ENCODE assay signal across 19 mouse cellular contexts in the genomic region with DNA sequence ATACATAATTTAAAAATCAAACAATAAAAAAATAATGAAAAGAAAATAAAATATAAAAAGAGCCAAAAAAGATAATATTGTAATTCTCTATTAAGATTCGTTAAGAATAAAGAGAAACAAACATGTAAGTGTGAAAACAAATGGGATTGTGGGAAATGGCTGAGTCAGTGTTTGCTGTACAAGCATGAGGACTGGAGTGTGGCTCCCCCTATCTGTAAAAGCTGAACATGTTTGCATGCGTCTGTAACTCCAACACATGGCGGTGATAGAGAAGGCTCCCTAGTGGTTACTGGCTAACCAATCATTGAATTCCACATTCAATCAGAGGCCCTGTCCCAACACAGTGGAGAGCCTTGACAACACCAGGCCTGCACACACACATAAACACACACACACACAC.
DNase-seq lines count a peak whose midpoint lies in the region; ATAC-seq and TF ChIP-seq lines count a peak whose summit lies in the region.
"Had no signal": no experiment of that assay in that cellular context is flagged by ENCODE, and none has a peak within 500 bp of the region (broad histone marks: within the 10 kb centered on the region; RNA-seq: fewer than 3 reads in every experiment).

No protein-coding gene starts in this region.

- DNase-seq in hindbrain, postnatal 0 days (ENCODE audit: low spot score): no peak
- DNase-seq in hindbrain, embryonic 10.5 days (ENCODE audit: low spot score): no peak
- peak; percentile 52 for DNase-seq in R1 (ENCODE audit: low read depth, low spot score)
- DNase-seq in limb, embryonic 10.5 days (ENCODE audit: low spot score): no peak
- DNase-seq in B cell, adult 2 months: no peak
- DNase-seq: adrenal gland, postnatal 36 days; cerebellum, adult 8-10 months; gastrocnemius, postnatal 14 days; heart, postnatal 10 days; kidney, adult 2 months; kidney, postnatal 25 days; liver, postnatal 0 days had no signal

- H3K4me2 ChIP-seq in hindbrain, postnatal 0 days (ENCODE audit: low read depth, low read length): no peak overlapping the region
- H3K4me2 ChIP-seq: embryonic facial prominence, embryonic 15.5 days; hindbrain, embryonic 14.5 days; neural tube, embryonic 12.5 days had no signal

- H3K4me1 ChIP-seq in hindbrain, postnatal 0 days (ENCODE audit: insufficient read depth, low read length): no peaks in the 10 kb centered on the region
- H3K4me1 ChIP-seq in hindbrain, embryonic 10.5 days (replicated peaks): no peaks in the 10 kb centered on the region
- H3K4me1 ChIP-seq in megakaryocyte, embryonic 14.5 days: no peaks in the 10 kb centered on the region; the same call in 1 of the 2 replicates
- H3K4me1 ChIP-seq in limb, embryonic 10.5 days: no peaks in the 10 kb centered on the region
- H3K4me1 ChIP-seq: embryonic facial prominence, embryonic 15.5 days; heart, embryonic 10.5 days; neural tube, embryonic 12.5 days had no signal

- peak; percentile 27; the same call in 1 of the 2 replicates for ATAC-seq in hindbrain, postnatal 0 days
- ATAC-seq in megakaryocyte, adult 5-6 weeks (ENCODE audit: poor library complexity, severe bottlenecking): no peak
- ATAC-seq: liver, postnatal 0 days had no signal

- H3K9ac ChIP-seq in hindbrain, postnatal 0 days (replicated peaks; ENCODE audit: low read length): no peak overlapping the region
- H3K9ac ChIP-seq: embryonic facial prominence, embryonic 15.5 days; hindbrain, embryonic 14.5 days; liver, postnatal 0 days; neural tube, embryonic 12.5 days had no signal

- no peaks in the 10 kb centered on the region for H3K36me3 ChIP-seq in hindbrain, postnatal 0 days (ENCODE audit: insufficient read depth, low read length)
- no peaks in the 10 kb centered on the region for H3K36me3 ChIP-seq in hindbrain, embryonic 10.5 days
- H3K36me3 ChIP-seq in megakaryocyte, embryonic 14.5 days (replicated peaks; ENCODE audit: low read length): no peaks in the 10 kb centered on the region
- no peaks in the 10 kb centered on the region for H3K36me3 ChIP-seq in limb, embryonic 10.5 days
- H3K36me3 ChIP-seq: embryonic facial prominence, embryonic 15.5 days; forebrain, embryonic 10.5 days; heart, embryonic 10.5 days; neural tube, embryonic 12.5 days had no signal

- H3K27ac ChIP-seq in hindbrain, postnatal 0 days: no peak overlapping the region
- H3K27ac ChIP-seq in hindbrain, embryonic 10.5 days: no peak overlapping the region
- no peak overlapping the region for H3K27ac ChIP-seq in limb, embryonic 10.5 days
- H3K27ac ChIP-seq: embryonic facial prominence, embryonic 15.5 days; forebrain, embryonic 10.5 days; heart, embryonic 10.5 days; hindbrain, embryonic 14.5 days; neural tube, embryonic 12.5 days had no signal

- no peak overlapping the region for H3K4me3 ChIP-seq in hindbrain, postnatal 0 days (ENCODE audit: low read length)
- H3K4me3 ChIP-seq in hindbrain, embryonic 10.5 days: no peak overlapping the region
- peak overlapping the region; percentile 16 for H3K4me3 ChIP-seq in megakaryocyte, embryonic 14.5 days (replicated peaks)
- H3K4me3 ChIP-seq in limb, embryonic 10.5 days: no peak overlapping the region
- H3K4me3 ChIP-seq: embryonic facial prominence, embryonic 15.5 days; forebrain, embryonic 10.5 days; heart, embryonic 10.5 days; neural tube, embryonic 12.5 days had no signal

- no peaks in the 10 kb centered on the region for H3K27me3 ChIP-seq in hindbrain, postnatal 0 days (ENCODE audit: insufficient read depth, low read length)
- no peaks in the 10 kb centered on the region for H3K27me3 ChIP-seq in hindbrain, embryonic 10.5 days (ENCODE audit: insufficient read depth, poor library complexity, severe bottlenecking)
- H3K27me3 ChIP-seq in megakaryocyte, embryonic 14.5 days (replicated peaks): no peaks in the 10 kb centered on the region
- H3K27me3 ChIP-seq in limb, embryonic 10.5 days (ENCODE audit: low read depth, poor library complexity, severe bottlenecking): no peaks in the 10 kb centered on the region
- H3K27me3 ChIP-seq: embryonic facial prominence, embryonic 15.5 days; neural tube, embryonic 12.5 days had no signal

- 91% methylated on average over 3 of the region's 3 CpGs for WGBS in hindbrain, postnatal 0 days
- 88% methylated on average over 3 of the region's 3 CpGs for WGBS in hindbrain, embryonic 10.5 days
- WGBS in limb, embryonic 10.5 days: 84% methylated on average over 3 of the region's 3 CpGs

- H3K9me3 ChIP-seq in hindbrain, postnatal 0 days (ENCODE audit: low read length): no peaks in the 10 kb centered on the region
- H3K9me3 ChIP-seq in hindbrain, embryonic 10.5 days: no peaks in the 10 kb centered on the region
- no peaks in the 10 kb centered on the region for H3K9me3 ChIP-seq in megakaryocyte, embryonic 14.5 days
- no peaks in the 10 kb centered on the region for H3K9me3 ChIP-seq in limb, embryonic 10.5 days (replicated peaks)
- H3K9me3 ChIP-seq: embryonic facial prominence, embryonic 15.5 days; forebrain, embryonic 10.5 days; heart, embryonic 10.5 days; neural tube, embryonic 12.5 days had no signal

- peak; percentile 30 for TF ChIP-seq CTCF in hindbrain, postnatal 0 days (IDR thresholded peaks at IDR 0.05; ENCODE audit: low read depth)
